Mouse (Mus musculus) cerebellum, adult 2 months (tissue): ENCODE measurements around the gene Rbbp7.

Source experiments
- CTCF ChIP-seq: fragments of 200-500 bp; IDR thresholded peaks from 2 replicates; pipeline ENCODE4 v1.5.1; 2011; ENCODE audit warnings: low read depth, mild to moderate bottlenecking, control low read depth, low read length, moderate library complexity, borderline replicate concordance; ENCODE audit not compliant: insufficient read depth
- POLR2A ChIP-seq: fragments of 200-500 bp; IDR thresholded peaks from 2 replicates; pipeline ENCODE4 v1.6.1; 2011; ENCODE audit warnings: low read length, control low read depth, borderline replicate concordance; ENCODE audit not compliant: insufficient read depth

- TF ChIP-seq POLR2A, result no peak
- no peak for TF ChIP-seq CTCF
Observed at GRCm38 (mm10) chrX:162756058-162756457, 4.1 kb upstream of the Rbbp7 start.
